Mouse (Mus musculus) midbrain, embryonic 10.5 days (tissue): Measurements from ENCODE around the gene Rnf212b. TPM values are rescaled to one million over a fixed set of nuclear protein-coding genes. Genes with fewer than 3 reads are reported as not detected.

Experiments
- DNase-seq: peaks from one replicate; pipeline ENCODE4 v3.0.0-alpha.2; 2017; ENCODE audit warnings: low spot score
- H3K27ac ChIP-seq: fragments of 300-500 bp; sonication (generic); replicated peaks from 2 replicates; pipeline ENCODE4 v1.5.1; 2016; ENCODE audit warnings: mild to moderate bottlenecking
- H3K27me3 ChIP-seq: fragments of 300-500 bp; sonication (generic); 2 replicates; pipeline ENCODE4 v1.6.1; 2016; ENCODE audit warnings: low read depth, mild to moderate bottlenecking; ENCODE audit not compliant: poor library complexity, severe bottlenecking
- H3K36me3 ChIP-seq: fragments of 300-500 bp; sonication (generic); 2 replicates; pipeline ENCODE4 v1.6.1; 2016; ENCODE audit warnings: mild to moderate bottlenecking, moderate library complexity
- H3K4me1 ChIP-seq: fragments of 300-500 bp; sonication (generic); 2 replicates; pipeline ENCODE4 v1.6.1; 2016
- H3K4me3 ChIP-seq: fragments of 300-500 bp; sonication (generic); 2 replicates; pipeline ENCODE4 v1.5.1; 2016; ENCODE audit warnings: mild to moderate bottlenecking, moderate library complexity
- H3K9me3 ChIP-seq: fragments of 300-500 bp; sonication (generic); replicated peaks from 2 replicates; pipeline ENCODE4 v1.6.1; 2016; ENCODE audit warnings: mild to moderate bottlenecking
- WGBS: fragments of 180-500 bp; shearing (Covaris S2); methylation state at CpG from one replicate; pipeline ENCODE4 v1.1.7; 2016; 5-methylcytosine and 5-hydroxymethylcytosine counted together
- polyA plus RNA-seq: library from polyadenylated mRNA; unstranded; fragments of >200 nt; fragmentation: Nextera tagmentation; extraction: Ambion mirVana; gene quantifications from 2 replicates; pipeline ENCODE4 v1.2.1, GENCODE M21; 2016

Rnf212b gene
- polyA plus RNA-seq, 1 experiment from 2014 or later: not detected

DNA sequence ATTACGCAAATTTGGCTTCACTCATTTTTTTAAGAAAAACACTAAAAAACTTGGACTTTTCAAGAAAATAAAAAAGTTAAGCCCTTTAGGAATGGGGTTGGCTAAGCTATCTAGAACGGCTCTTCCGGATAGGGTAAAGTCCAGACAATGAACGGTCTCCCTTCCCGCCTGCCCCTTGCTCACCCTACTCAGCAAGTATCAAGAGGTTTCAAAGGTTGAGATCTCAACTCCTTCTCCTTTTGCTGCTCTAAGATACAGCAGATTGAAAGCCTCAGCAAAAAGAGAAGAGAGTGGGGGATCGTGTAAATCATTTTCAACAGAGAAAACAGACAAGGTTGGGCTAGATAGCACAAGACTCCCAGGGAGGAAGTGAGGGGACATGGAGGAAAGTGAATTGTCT is 31.0 kb upstream of the Rnf212b start:
- 92% methylated on average over 6 of the region's 6 CpGs for WGBS
- H3K4me3 ChIP-seq: no peak overlapping the region
- H3K9me3 ChIP-seq: no peaks in the 10 kb centered on the region; the same call in 1 of the 2 replicates
- no peaks in the 10 kb centered on the region for H3K36me3 ChIP-seq
- DNase-seq: no peak
- H3K27ac ChIP-seq: no peak overlapping the region
- peaks cover 11% of the 10 kb centered on the region for H3K4me1 ChIP-seq
- peaks cover 53% of the 10 kb centered on the region for H3K27me3 ChIP-seq

DNA sequence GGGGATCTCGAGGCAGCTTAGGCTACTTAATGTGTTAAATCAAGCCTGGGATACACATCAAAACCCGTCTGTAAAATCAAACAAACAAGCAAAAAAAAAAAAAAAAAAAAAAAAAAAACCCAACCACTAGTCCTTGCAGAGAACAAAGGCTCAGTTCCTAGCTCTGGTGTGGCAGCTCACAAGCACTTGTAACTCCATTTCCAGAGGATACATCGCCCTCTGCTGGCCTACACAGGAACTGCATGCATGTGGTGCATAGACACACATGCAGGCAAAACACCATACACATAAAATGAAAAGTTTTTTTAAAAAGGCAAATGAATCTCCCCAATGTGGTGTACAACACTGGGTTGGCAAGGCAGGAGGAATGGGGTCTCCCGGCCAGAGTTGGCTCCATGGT is 28.0 kb upstream of the Rnf212b start:
- Histone ChIP-seq H3K4me1 (peaks cover 3% of the 10 kb centered on the region), H3K27me3 (peaks cover 33% of the 10 kb centered on the region), H3K4me3 (no peak overlapping the region), H3K27ac (no peak overlapping the region), H3K9me3 (no peaks in the 10 kb centered on the region; the same call in 1 of the 2 replicates), H3K36me3 (no peaks in the 10 kb centered on the region)
- peak; percentile 63 for DNase-seq
- 47% methylated on average over 4 of the region's 4 CpGs for WGBS

DNA sequence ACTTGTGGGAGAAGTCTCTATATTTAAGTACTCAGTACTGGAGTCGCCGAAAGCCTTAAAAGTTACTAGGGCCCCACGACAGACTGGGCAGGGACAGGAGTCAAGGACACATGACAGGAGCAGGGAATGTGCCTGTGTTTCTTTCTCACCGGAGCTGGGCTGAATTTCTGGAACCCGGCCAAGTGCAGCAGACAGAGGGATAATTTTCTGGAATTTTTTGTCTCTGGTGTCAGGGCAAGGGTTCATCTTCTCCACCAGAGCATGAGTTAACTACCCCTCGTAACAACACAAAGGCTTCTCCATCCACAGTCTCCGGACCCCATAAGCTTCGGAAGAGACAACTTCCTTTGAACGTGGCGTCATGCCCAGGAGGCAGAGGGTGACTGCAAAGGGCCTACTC is 27.5 kb upstream of the Rnf212b start:
- Histone ChIP-seq H3K9me3 (no peaks in the 10 kb centered on the region; the same call in 1 of the 2 replicates), H3K27me3 (peaks cover 27% of the 10 kb centered on the region), H3K4me3 (no peak overlapping the region), H3K36me3 (no peaks in the 10 kb centered on the region), H3K4me1 (no peaks in the 10 kb centered on the region), H3K27ac (no peak overlapping the region)
- no peak for DNase-seq
- WGBS: 86% methylated on average over 10 of the region's 10 CpGs

DNA sequence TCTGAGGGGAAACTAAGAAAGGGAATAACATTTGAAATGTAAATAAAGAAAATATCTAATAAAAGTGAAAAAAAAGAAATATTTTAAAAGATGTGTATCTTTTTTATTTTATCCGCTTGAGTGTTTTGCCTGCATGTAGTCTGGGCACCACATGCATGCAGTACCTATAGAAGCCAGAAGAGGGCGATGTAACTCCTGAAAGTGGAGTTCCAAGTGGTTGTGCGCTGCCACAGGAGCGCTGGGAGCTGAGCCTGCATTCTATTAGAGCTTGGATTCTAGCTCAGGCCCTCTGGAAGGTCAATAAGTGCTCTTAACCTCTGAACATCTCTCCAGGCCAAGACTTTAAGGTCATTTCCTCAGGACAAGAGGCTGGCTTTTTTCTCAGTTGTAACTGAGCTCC is 26.7 kb upstream of the Rnf212b start:
- H3K9me3 ChIP-seq: no peaks in the 10 kb centered on the region; the same call in 1 of the 2 replicates
- no peaks in the 10 kb centered on the region for H3K4me1 ChIP-seq
- DNase-seq: no peak
- H3K27me3 ChIP-seq: peaks cover 20% of the 10 kb centered on the region
- no peak overlapping the region for H3K27ac ChIP-seq
- no peak overlapping the region for H3K4me3 ChIP-seq
- H3K36me3 ChIP-seq: no peaks in the 10 kb centered on the region
- 45% methylated on average over 4 of the region's 4 CpGs for WGBS

DNA sequence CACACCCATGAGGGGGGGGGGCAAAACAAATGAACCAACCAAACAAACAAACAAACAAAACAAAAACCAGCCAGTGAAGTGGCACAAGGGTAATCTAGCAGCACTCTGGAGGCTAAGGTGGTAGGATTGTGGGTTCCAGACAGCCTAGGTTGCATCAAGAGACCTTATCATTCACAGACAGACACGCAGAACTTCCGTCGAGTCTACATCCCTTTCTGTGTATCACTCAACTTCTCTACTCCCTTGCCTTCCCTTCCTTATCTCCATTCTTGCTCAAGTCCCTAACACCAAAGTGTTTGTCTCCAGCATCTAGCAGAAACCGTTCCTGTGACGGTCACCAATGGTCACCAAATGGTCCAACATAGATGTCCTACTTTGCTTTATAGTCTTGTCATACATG is 25.7 kb upstream of the Rnf212b start:
- Histone ChIP-seq H3K4me3 (no peak overlapping the region), H3K4me1 (no peaks in the 10 kb centered on the region), H3K27me3 (peaks cover 10% of the 10 kb centered on the region), H3K9me3 (no peaks in the 10 kb centered on the region; the same call in 1 of the 2 replicates), H3K27ac (no peak overlapping the region), H3K36me3 (no peaks in the 10 kb centered on the region)
- DNase-seq: no peak
- WGBS: 93% methylated on average over 5 of the region's 5 CpGs

DNA sequence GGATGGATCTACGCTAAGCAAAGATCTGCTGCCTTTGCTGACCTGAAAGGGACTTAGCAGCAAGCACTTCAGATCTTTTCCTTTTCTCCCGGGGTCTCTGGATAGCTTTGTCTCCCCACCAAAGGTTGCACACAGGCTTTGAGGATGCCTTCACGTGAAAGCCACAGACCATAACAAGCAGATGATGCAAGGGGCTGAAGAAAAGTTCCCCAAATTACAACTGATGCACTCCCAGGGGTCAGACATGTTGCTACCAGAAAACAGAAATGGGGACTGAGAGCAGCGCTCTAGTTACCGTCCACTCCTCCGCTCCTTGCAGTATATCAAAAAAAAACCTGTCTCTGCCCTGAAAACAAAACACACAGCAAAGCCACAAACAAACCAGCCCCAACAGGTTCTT is 21.8 kb upstream of the Rnf212b start:
- no peak overlapping the region for H3K4me3 ChIP-seq
- H3K27me3 ChIP-seq: no peaks in the 10 kb centered on the region
- no peaks in the 10 kb centered on the region for H3K4me1 ChIP-seq
- H3K27ac ChIP-seq: no peak overlapping the region
- WGBS: 73% methylated on average over 6 of the region's 6 CpGs
- no peaks in the 10 kb centered on the region for H3K36me3 ChIP-seq
- DNase-seq: no peak
- H3K9me3 ChIP-seq: no peaks in the 10 kb centered on the region; the same call in 1 of the 2 replicates

DNA sequence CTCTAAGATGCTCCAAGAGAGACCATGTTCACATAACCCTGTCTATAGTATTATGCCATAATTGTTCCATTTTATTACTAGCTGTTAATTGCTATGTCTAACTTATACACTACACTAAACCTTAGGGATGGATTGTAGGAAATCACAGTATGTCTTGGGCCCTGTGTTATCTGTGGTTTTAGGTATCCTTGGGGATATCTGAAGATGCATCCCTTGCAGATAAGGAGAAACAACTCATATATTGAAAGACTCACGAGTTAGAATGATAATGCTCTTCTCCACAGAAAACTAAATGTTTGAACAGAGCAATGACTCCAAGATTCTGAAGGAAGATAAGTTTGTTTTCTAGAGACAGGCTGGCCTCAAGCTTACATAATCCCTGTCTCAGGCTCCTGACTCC is 20.6 kb upstream of the Rnf212b start:
- Histone ChIP-seq H3K27ac (no peak overlapping the region), H3K36me3 (no peaks in the 10 kb centered on the region), H3K4me3 (no peak overlapping the region), H3K4me1 (no peaks in the 10 kb centered on the region), H3K27me3 (no peaks in the 10 kb centered on the region), H3K9me3 (no peaks in the 10 kb centered on the region)
- 73% methylated on average over 1 of the region's 1 CpGs for WGBS
- DNase-seq: no peak

DNA sequence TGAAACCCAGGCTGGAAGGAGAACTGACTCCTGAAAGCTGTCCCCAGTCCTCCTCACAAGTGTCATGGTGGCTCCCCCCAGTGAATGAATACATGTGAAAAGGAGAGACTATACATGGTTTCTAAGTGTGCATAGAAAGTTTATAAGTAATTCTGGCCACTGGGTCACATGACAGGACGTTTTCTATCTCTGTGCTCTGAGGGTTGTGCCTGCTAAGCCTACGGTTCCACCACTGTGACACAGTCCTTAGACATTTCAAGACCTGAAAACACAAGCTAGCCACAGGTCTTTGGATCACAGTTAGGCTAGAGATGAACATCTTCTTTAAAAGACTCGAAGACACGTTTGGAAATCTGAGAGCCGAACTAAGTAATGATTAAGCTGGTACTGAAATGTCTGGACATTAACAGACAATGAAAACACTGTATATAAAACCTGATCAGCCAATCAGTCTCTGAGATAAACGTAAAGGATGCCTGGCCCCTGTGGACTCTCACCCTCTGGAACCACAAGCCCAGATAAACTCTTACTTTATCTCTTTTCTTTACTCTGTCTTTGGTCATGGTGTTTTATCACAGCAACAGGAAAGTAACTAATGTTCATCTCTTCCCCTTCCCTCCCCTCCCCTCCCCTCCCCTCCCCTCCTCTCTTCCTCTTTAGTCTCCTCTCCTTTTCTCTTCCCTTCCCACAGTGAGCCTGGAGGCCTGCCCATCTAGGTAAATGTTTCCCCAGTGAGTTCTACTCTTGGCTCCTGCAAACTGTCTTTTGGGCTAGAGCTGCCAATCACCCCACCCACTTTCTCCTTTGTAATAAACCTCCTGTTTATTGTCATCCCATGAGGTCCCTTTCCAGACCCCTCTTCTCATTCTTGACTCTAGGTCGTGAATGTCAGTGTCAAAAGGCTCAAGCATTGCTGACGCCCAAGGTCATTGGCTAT is 19.8 kb upstream of the Rnf212b start:
- H3K36me3 ChIP-seq: no peaks in the 10 kb centered on the region
- H3K27ac ChIP-seq: no peak overlapping the region
- WGBS: 87% methylated on average over 8 of the region's 8 CpGs
- H3K27me3 ChIP-seq: no peaks in the 10 kb centered on the region
- H3K4me3 ChIP-seq: no peak overlapping the region
- DNase-seq: no peak
- H3K4me1 ChIP-seq: no peaks in the 10 kb centered on the region
- no peaks in the 10 kb centered on the region for H3K9me3 ChIP-seq

DNA sequence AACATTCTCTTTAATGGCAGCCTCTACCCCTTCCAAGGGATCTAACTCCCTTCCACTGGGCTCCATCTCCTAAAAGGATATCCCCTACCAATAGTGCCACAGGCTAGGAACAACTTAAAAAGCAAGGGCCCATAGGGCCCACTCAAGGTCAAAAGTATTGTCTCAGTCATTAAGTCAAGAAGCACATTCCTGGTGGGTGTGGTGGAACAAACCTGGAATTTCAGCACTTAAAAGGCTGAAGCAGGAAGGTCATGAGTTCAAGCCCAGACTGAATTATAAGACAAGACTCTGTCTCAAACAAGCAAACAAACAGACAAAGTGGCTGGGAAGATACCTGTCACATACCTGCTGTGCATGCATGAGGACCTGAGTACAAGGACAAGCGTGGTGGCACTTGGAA is 18.0 kb upstream of the Rnf212b start:
- Histone ChIP-seq H3K9me3 (no peaks in the 10 kb centered on the region), H3K4me3 (no peak overlapping the region), H3K4me1 (no peaks in the 10 kb centered on the region), H3K36me3 (no peaks in the 10 kb centered on the region), H3K27me3 (no peaks in the 10 kb centered on the region), H3K27ac (no peak overlapping the region)
- WGBS: 91% methylated on average over 1 of the region's 1 CpGs
- DNase-seq: no peak

DNA sequence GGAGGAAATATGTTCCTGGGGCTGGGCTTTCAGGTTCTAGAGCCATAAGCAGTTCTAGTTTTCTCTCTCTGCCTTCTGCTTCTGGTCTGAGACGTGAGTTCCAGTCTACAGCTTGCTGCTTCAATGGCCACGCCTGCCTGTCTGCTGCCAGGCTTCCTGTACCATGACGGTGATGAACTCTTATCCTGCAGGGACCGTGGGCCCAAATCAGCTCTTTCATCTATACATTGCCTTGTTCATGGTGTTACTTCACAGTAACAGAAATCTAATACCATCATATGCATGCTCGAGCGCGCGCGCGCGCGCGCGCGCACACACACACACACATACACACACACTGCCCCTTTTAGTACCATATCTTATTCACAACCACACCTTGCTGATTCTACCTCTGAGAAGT is 17.2 kb upstream of the Rnf212b start:
- Histone ChIP-seq H3K27me3 (no peaks in the 10 kb centered on the region), H3K27ac (no peak overlapping the region), H3K4me3 (no peak overlapping the region), H3K4me1 (no peaks in the 10 kb centered on the region), H3K36me3 (no peaks in the 10 kb centered on the region), H3K9me3 (no peaks in the 10 kb centered on the region)
- no peak for DNase-seq
- 94% methylated on average over 15 of the region's 15 CpGs for WGBS

DNA sequence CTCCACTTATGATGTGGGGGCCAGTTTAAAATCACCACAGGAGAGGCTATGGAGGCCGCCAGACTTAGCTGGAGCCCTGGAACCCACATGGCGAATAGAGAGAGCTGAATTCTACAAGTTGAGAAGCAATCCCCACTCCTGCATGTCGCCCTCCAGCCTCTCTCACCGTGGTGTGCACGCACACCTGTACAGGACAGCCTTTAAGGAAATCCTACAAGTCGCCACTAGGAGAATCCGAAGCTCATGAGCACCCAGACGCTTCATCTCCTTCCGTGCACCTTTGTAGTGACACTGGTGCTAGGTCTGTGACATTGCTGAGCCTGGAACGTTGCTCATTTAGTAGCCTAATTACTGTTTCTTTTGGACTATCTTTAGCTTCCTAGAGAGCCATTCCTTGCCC is 14.3 kb upstream of the Rnf212b start:
- Histone ChIP-seq H3K9me3 (no peaks in the 10 kb centered on the region), H3K27me3 (no peaks in the 10 kb centered on the region), H3K4me1 (no peaks in the 10 kb centered on the region), H3K27ac (no peak overlapping the region), H3K36me3 (no peaks in the 10 kb centered on the region), H3K4me3 (no peak overlapping the region)
- WGBS: 51% methylated on average over 10 of the region's 10 CpGs
- DNase-seq: no peak

DNA sequence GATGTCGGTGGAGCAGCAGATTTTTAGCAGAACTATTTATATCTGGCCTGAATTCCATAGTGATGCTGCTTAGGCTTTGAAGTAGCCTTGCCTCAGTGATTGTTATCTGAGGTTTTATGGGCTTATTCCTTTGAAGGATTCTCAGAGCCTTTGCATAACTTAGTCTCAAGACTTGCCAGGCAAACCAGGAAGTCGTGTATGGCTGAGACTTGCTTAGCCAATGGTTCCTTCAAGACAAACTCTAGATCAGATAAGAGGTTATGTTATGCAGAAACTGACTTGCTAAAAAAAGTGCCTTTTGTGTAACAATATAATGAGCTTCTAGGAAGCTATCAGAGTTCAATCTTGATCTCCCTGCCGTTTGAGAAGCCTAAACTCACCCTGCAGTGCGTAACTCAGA is 11.5 kb upstream of the Rnf212b start:
- no peaks in the 10 kb centered on the region for H3K4me1 ChIP-seq
- no peaks in the 10 kb centered on the region for H3K9me3 ChIP-seq
- H3K27me3 ChIP-seq: no peaks in the 10 kb centered on the region
- H3K36me3 ChIP-seq: no peaks in the 10 kb centered on the region
- no peak overlapping the region for H3K27ac ChIP-seq
- WGBS: 87% methylated on average over 4 of the region's 4 CpGs
- no peak for DNase-seq
- no peak overlapping the region for H3K4me3 ChIP-seq

DNA sequence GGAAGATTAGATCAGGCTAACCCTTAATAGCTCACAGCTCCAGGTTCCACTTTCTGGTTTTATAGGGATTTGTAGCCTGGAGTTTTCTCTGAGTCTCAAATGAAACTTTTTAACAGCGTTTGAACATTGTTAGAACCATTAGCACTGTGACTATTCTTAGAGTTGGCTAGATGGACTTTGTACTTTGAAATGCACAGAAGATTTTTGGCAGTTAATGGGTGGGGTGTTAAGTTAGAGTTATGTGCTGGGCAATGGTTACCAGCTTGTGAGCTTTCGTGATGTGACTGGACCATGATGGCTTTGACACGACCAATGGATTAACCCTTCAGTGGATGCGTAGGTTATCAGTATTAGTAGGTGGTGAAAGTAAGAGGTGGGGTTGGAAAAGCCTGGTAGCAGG is 7.8 kb upstream of the Rnf212b start:
- WGBS: 88% methylated on average over 4 of the region's 4 CpGs
- no peaks in the 10 kb centered on the region for H3K9me3 ChIP-seq
- no peaks in the 10 kb centered on the region for H3K4me1 ChIP-seq
- H3K36me3 ChIP-seq: no peaks in the 10 kb centered on the region
- no peak overlapping the region for H3K27ac ChIP-seq
- no peak for DNase-seq
- no peak overlapping the region for H3K4me3 ChIP-seq
- no peaks in the 10 kb centered on the region for H3K27me3 ChIP-seq
